22 mouse cellular contexts compared by ENCODE assay signal in genomic region chr10:122652578-122652977, GRCm38 (mm10). TPM values are rescaled to one million over a fixed set of nuclear protein-coding genes. Genes with fewer than 3 reads are reported as not detected.
DNase-seq lines count a peak whose midpoint lies in the region; ATAC-seq lines count a peak whose summit lies in the region.
"Had no signal": no experiment of that assay in that cellular context is flagged by ENCODE, and none has a peak within 500 bp of the region (broad histone marks: within the 10 kb centered on the region; RNA-seq: fewer than 3 reads in every experiment).

No protein-coding gene starts in this region.

- ATAC-seq in CD4-positive, CD25-positive, alpha-beta regulatory T cell, adult 4 months, result no peak
- peak; percentile 74 for ATAC-seq in granulocyte monocyte progenitor cell, adult 5-6 weeks (replicated peaks; ENCODE audit: poor library complexity, severe bottlenecking)
- ATAC-seq in megakaryocyte, adult 5-6 weeks (ENCODE audit: poor library complexity, severe bottlenecking), result peak; percentile 83
- ATAC-seq in monocyte, adult 5-6 weeks (replicated peaks; ENCODE audit: insufficient number of reproducible peaks, low FRiP score, low TSS enrichment, poor library complexity, severe bottlenecking), result peak; percentile 86
- ATAC-seq: forebrain, embryonic 13.5 days; forebrain, embryonic 15.5 days; forebrain, postnatal 0 days; Patski had no signal

- peak; percentile 4 for DNase-seq in CD4-positive, CD25-positive, alpha-beta regulatory T cell, adult 2 months (ENCODE audit: low read depth, low spot score)
- no peak for DNase-seq in embryo, embryonic 9.5 days (ENCODE audit: extremely low spot score)
- DNase-seq in left cerebral cortex, adult 8-10 months (ENCODE audit: low spot score in 2 of 2), result no peak
- DNase-seq: adrenal gland, adult 8-10 months; adrenal gland, postnatal 14 days; adrenal gland, postnatal 36 days; B cell, adult 2 months; cerebellum, adult 11-12 months; cerebellum, adult 2 months; cerebellum, adult 9-10 months; cerebellum, postnatal 10 days; cerebellum, postnatal 25 days; forebrain, postnatal 0 days had no signal

RNA-seq across cellular contexts. Expression of gene Ppm1h, which starts 26.0 kb away (rescaled TPM):
- polyA plus RNA-seq in CD4-positive, CD25-positive, alpha-beta regulatory T cell, adult 4 months (2017; shearing (Covaris generic)), result 10 to 100 TPM; 50.3 to 52.7 TPM
- 22.7 and 25.0 TPM in 2 replicates for total RNA-seq in granulocyte monocyte progenitor cell, adult 5-6 weeks (2014; fragmentation: Nextera tagmentation)
- total RNA-seq in granulocyte monocyte progenitor cell, adult 5-6 weeks (2017), result 22.4 and 37.0 TPM in 2 replicates
- total RNA-seq in megakaryocyte, adult 5-6 weeks (2015), result 31.8 and 46.5 TPM in 2 replicates
- 27.9 and 36.6 TPM in 2 replicates for total RNA-seq in megakaryocyte, adult 5-6 weeks (2017)
- total RNA-seq in monocyte, adult 5-6 weeks (2017), result 88.5 to 100 TPM (median 93.4 TPM) in 3 replicates
- total RNA-seq in left cerebral cortex, adult 8-10 months (2022), result 10 to 100 TPM; 68.4 to 83.9 (median 75.3) TPM
- polyA plus RNA-seq: erythroblast, embryonic 14.5 days; G1E had no signal
